Mouse (Mus musculus) cortical plate, adult 2 months (tissue): ENCODE results near the gene Awat1. TPM values are rescaled to one million over a fixed set of nuclear protein-coding genes. Genes with fewer than 3 reads are reported as not detected.
A peak's percentile ranks its signal among the peaks of the same experiment; 100 is the strongest.

Experiments
- H3K27ac ChIP-seq: fragments of 200-500 bp; 2 replicates; pipeline ENCODE4 v1.5.1; 2012; ENCODE audit warnings: low read length, control low read depth, inconsistent platforms; ENCODE audit not compliant: insufficient read depth
- H3K4me1 ChIP-seq: fragments of 200-500 bp; 2 replicates; pipeline ENCODE4 v1.6.1; 2011; ENCODE audit warnings: low read length; ENCODE audit not compliant: control insufficient read depth, insufficient read depth
- H3K4me3 ChIP-seq: fragments of 200-500 bp; 2 replicates; pipeline ENCODE4 v1.5.1; 2011; ENCODE audit warnings: mild to moderate bottlenecking, low read length, control low read depth; ENCODE audit not compliant: insufficient read depth
- CTCF ChIP-seq: fragments of 200-500 bp; IDR thresholded peaks from 2 replicates; pipeline ENCODE4 v1.5.1; 2011; ENCODE audit warnings: mild to moderate bottlenecking, control low read depth, low read length; ENCODE audit not compliant: insufficient read depth; ENCODE audit errors: extremely low read depth
- POLR2A ChIP-seq: fragments of 200-500 bp; IDR thresholded peaks from 2 replicates; pipeline ENCODE4 v1.6.1; 2011; ENCODE audit warnings: mild to moderate bottlenecking, low read length, control low read depth; ENCODE audit not compliant: insufficient read depth; ENCODE audit errors: extremely low read depth
- polyA plus RNA-seq: library from polyadenylated mRNA; depleted of rRNA; stranded (reverse); fragments of >200 nt; gene quantifications from 2 replicates; pipeline ENCODE4 v1.2.3, GENCODE M21; 2012; rRNA removed

Gene Awat1
- polyA plus RNA-seq, 1 experiment = not detected

- Histone ChIP-seq H3K27ac (no peak overlapping the region), H3K4me1 (no peaks in the 10 kb centered on the region; the same call in 1 of the 2 replicates), H3K4me3 (peak overlapping the region; percentile 39)
- TF ChIP-seq POLR2A (no peak), CTCF (no peak)
These were observed 53.1 kb downstream of the Awat1 start for GRCm38 (mm10) chrX:100625146-100625545.

GRCm38 (mm10) chrX:100625546-100625801, 53.4 kb downstream of the Awat1 start, which contains the start of gene Kif4:
Kif4 (plus strand) TSS chrX:100625737.
- Histone ChIP-seq H3K27ac (no peak within 1 kb of the TSS), H3K4me1 (no peaks in the 10 kb centered on the region; the same call in 1 of the 2 replicates), H3K4me3 (peak within 1 kb of the TSS; percentile 39)
- no peak for TF ChIP-seq CTCF
- TF ChIP-seq POLR2A = no peak

- Histone ChIP-seq H3K27ac (no peak within 1 kb of the TSS), H3K4me1 (no peaks in the 10 kb centered on the region; the same call in 1 of the 2 replicates), H3K4me3 (peak within 1 kb of the TSS; percentile 39)
- TF ChIP-seq POLR2A (peak; percentile 61; the same call in 1 of the 2 replicates), CTCF (no peak)
These were observed 54.0 kb downstream of the Awat1 start, which contains the start of gene Pdzd11 for GRCm38 (mm10) chrX:100625802-100626793. Pdzd11 (minus strand) TSS chrX:100626568.

Other genes with a start within 250 kb of the Awat1 start
- gene Otud6a, start 143.2 kb upstream of the Awat1 start, polyA plus RNA-seq = not detected in 2 replicates
- 0.17 and 0.31 TPM in 2 replicates for gene Awat2, start 129.5 kb upstream of the Awat1 start, polyA plus RNA-seq
- 42.9 and 46.0 TPM in 2 replicates for gene Igbp1, start 78.0 kb upstream of the Awat1 start, polyA plus RNA-seq
- 0.52 and 0.74 TPM in 2 replicates for gene Dgat2l6, start 47.4 kb upstream of the Awat1 start, polyA plus RNA-seq
- 0.04 TPM in 1 of 2 replicates, not detected in the other for gene P2ry4, start 22.6 kb downstream of the Awat1 start, polyA plus RNA-seq
- 4.3 and 4.8 TPM in 2 replicates for gene Arr3, start 33.2 kb downstream of the Awat1 start, polyA plus RNA-seq
- 1.2 and 1.3 TPM in 2 replicates for gene Kif4, start 53.5 kb downstream of the Awat1 start, polyA plus RNA-seq
- 49.3 and 55.7 TPM in 2 replicates for gene Pdzd11, start 54.3 kb downstream of the Awat1 start, polyA plus RNA-seq
- 11.8 and 14.4 TPM in 2 replicates for gene Gdpd2, start 157.6 kb downstream of the Awat1 start, polyA plus RNA-seq
- 86.4 and 94.7 TPM in 2 replicates for gene Dlg3, start 195.5 kb downstream of the Awat1 start, polyA plus RNA-seq